Mouse (Mus musculus): Measurements from ENCODE around the gene Zc3h7a. TPM values are rescaled to one million over a fixed set of nuclear protein-coding genes. Genes with fewer than 3 reads are reported as not detected.

The Zc3h7a gene
- polyA plus RNA-seq, 1 experiment from 2014 or later, result 37.4 TPM

DNA sequence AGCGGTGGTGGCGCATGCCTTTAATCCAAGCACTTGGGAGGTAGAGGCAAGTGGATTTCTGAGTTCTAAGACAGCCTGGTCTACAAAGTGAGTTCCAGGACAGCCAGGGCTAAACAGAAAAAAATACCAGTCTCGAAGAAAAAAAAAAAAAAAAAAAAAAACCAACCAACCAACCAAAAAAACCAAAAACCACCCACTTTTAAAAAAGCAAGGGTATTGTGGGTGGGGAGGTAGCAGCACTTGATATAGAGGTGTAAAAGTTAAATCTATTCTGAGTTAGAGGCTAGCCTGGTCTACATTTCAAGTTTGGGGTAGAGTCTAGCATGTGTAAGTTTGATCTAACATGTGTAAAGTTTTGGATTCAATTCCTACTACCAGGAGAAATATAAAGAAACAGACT is 24.1 kb upstream of the Zc3h7a start:
- H3K4me1 ChIP-seq (replicated peaks; ENCODE audit: control insufficient read depth, insufficient read depth), result no peaks in the 10 kb centered on the region
- ATAC-seq (ENCODE audit: low FRiP score, low TSS enrichment) (no peak), DNase-seq (ENCODE audit: low spot score) (no peak)
- WGBS, result 88% methylated on average over 3 of the region's 3 CpGs
- no peaks in the 10 kb centered on the region for H3K9me3 ChIP-seq (ENCODE audit: control insufficient read depth, low read length)
- no peak for TF ChIP-seq CTCF (IDR thresholded peaks at IDR 0.05; ENCODE audit: low read depth)
- TF ChIP-seq EP300 (optimal IDR thresholded peaks at IDR 0.05), result no peak
- no peak overlapping the region for H3K9ac ChIP-seq (ENCODE audit: low read length)
- no peak overlapping the region for H3K27ac ChIP-seq (replicated peaks)
- no peak overlapping the region for H3K4me3 ChIP-seq (ENCODE audit: low read depth, low read length)
- peaks cover 15% of the 10 kb centered on the region for H3K36me3 ChIP-seq (ENCODE audit: control insufficient read depth, insufficient read depth, low read length)
- no peak overlapping the region for H3K4me2 ChIP-seq (replicated peaks; ENCODE audit: low read depth)
- no peaks in the 10 kb centered on the region for H3K27me3 ChIP-seq (ENCODE audit: control insufficient read depth, insufficient read depth, low read length)

DNA sequence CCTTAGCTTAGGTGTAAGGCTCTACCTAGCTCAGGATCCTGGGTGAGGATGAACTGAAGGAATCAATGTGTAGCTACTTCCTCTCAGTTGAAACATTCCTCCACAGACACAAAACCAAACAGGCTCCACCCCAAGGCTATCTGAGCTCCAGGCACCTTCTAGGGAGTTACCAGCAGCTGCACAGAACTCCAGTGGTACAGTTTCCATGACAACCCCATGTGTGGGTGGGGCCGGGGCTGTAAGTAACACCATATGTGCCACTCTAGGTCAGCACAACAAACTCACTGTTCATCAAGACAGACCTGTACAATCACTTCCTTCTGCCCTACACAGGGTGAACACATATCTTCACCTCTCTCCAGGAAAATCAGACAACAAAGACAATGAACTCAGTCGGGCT is 22.3 kb upstream of the Zc3h7a start:
- H3K36me3 ChIP-seq (ENCODE audit: control insufficient read depth, insufficient read depth, low read length), result peaks cover 24% of the 10 kb centered on the region
- WGBS, result 57% methylated on average over 2 of the region's 2 CpGs
- no peak overlapping the region for H3K9ac ChIP-seq (ENCODE audit: low read length)
- H3K27me3 ChIP-seq (ENCODE audit: control insufficient read depth, insufficient read depth, low read length), result no peaks in the 10 kb centered on the region
- H3K27ac ChIP-seq (replicated peaks), result no peak overlapping the region
- TF ChIP-seq CTCF (IDR thresholded peaks at IDR 0.05; ENCODE audit: low read depth) (no peak), EP300 (optimal IDR thresholded peaks at IDR 0.05) (no peak)
- H3K9me3 ChIP-seq (ENCODE audit: control insufficient read depth, low read length), result no peaks in the 10 kb centered on the region
- no peak for ATAC-seq (ENCODE audit: low FRiP score, low TSS enrichment)
- no peaks in the 10 kb centered on the region for H3K4me1 ChIP-seq (replicated peaks; ENCODE audit: control insufficient read depth, insufficient read depth)
- H3K4me3 ChIP-seq (ENCODE audit: low read depth, low read length), result no peak overlapping the region
- H3K4me2 ChIP-seq (replicated peaks; ENCODE audit: low read depth), result no peak overlapping the region
- DNase-seq (ENCODE audit: low spot score), result no peak

DNA sequence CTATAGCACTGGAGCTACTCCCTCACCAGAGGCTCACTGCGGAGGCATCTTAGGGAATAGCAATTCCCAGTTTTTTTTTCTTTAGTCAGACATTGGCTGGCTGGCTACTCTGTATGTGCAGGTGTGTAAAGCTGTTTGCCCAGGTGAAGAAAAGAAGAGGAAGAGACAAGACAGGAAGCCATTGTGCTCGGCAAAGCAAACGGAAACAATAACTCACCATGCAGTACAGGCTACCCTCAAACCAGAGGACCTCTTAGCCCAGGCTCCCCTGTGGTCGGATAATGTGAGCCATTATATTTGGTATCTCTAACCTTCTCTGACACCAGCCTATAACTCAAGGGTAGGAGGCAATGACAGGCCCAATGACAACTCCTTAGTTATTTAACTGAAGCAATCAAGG is 20.9 kb upstream of the Zc3h7a start:
- peaks cover 34% of the 10 kb centered on the region for H3K36me3 ChIP-seq (ENCODE audit: control insufficient read depth, insufficient read depth, low read length)
- no peak for ATAC-seq (ENCODE audit: low FRiP score, low TSS enrichment)

GRCm38 (mm10) chr16:11193231-11193630 is 17.0 kb upstream of the Zc3h7a start:
- DNase-seq (ENCODE audit: low spot score) (no peak), ATAC-seq (ENCODE audit: low FRiP score, low TSS enrichment) (no peak)
- TF ChIP-seq EP300 (optimal IDR thresholded peaks at IDR 0.05) (no peak), CTCF (IDR thresholded peaks at IDR 0.05; ENCODE audit: low read depth) (no peak)
- Histone ChIP-seq H3K4me2 (replicated peaks; ENCODE audit: low read depth) (no peak overlapping the region), H3K27ac (replicated peaks) (no peak overlapping the region), H3K27me3 (ENCODE audit: control insufficient read depth, insufficient read depth, low read length) (no peaks in the 10 kb centered on the region), H3K36me3 (ENCODE audit: control insufficient read depth, insufficient read depth, low read length) (peaks cover 30% of the 10 kb centered on the region), H3K4me3 (ENCODE audit: low read depth, low read length) (no peak overlapping the region), H3K4me1 (replicated peaks; ENCODE audit: control insufficient read depth, insufficient read depth) (no peaks in the 10 kb centered on the region), H3K9ac (ENCODE audit: low read length) (no peak overlapping the region), H3K9me3 (ENCODE audit: control insufficient read depth, low read length) (no peaks in the 10 kb centered on the region)
- 86% methylated on average over 2 of the region's 2 CpGs for WGBS

More for the DNA sequence above, 20.9 kb upstream of the Zc3h7a start:
- Histone ChIP-seq H3K9ac (ENCODE audit: low read length) (no peak overlapping the region), H3K4me1 (replicated peaks; ENCODE audit: control insufficient read depth, insufficient read depth) (no peaks in the 10 kb centered on the region), H3K9me3 (ENCODE audit: control insufficient read depth, low read length) (no peaks in the 10 kb centered on the region), H3K4me2 (replicated peaks; ENCODE audit: low read depth) (no peak overlapping the region), H3K27ac (replicated peaks) (no peak overlapping the region), H3K27me3 (ENCODE audit: control insufficient read depth, insufficient read depth, low read length) (no peaks in the 10 kb centered on the region), H3K4me3 (ENCODE audit: low read depth, low read length) (no peak overlapping the region)
- no peak for DNase-seq (ENCODE audit: low spot score)
- 86% methylated on average over 4 of the region's 4 CpGs for WGBS
- TF ChIP-seq CTCF (IDR thresholded peaks at IDR 0.05; ENCODE audit: low read depth) (no peak), EP300 (optimal IDR thresholded peaks at IDR 0.05) (no peak)

DNA sequence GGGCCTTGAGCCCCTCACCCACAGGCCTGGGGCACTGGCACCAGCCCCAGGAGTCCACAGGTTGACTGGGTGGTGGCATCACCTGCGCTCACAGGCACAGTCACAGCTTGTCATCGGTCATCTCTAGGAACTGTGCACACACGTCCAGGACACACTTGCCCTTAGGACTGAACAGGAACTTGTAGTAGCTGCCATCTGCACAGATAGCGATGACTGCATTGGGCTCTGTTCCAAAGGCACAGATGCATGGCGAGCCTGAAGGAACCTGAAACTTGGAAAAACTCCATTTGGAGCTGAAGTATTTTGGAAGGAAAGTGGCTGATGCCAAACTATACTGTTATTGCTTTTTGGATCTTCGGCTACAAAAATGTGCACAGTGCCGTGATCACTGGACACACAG is 14.0 kb upstream of the Zc3h7a start:
- no peaks in the 10 kb centered on the region for H3K27me3 ChIP-seq (ENCODE audit: control insufficient read depth, insufficient read depth, low read length)
- TF ChIP-seq CTCF (IDR thresholded peaks at IDR 0.05; ENCODE audit: low read depth) (no peak), EP300 (optimal IDR thresholded peaks at IDR 0.05) (no peak)
- H3K4me2 ChIP-seq (replicated peaks; ENCODE audit: low read depth), result no peak overlapping the region
- DNase-seq (ENCODE audit: low spot score), result no peak
- H3K4me1 ChIP-seq (replicated peaks; ENCODE audit: control insufficient read depth, insufficient read depth), result no peaks in the 10 kb centered on the region
- ATAC-seq (ENCODE audit: low FRiP score, low TSS enrichment), result no peak
- peaks cover 19% of the 10 kb centered on the region for H3K36me3 ChIP-seq (ENCODE audit: control insufficient read depth, insufficient read depth, low read length)
- no peak overlapping the region for H3K4me3 ChIP-seq (ENCODE audit: low read depth, low read length)
- no peak overlapping the region for H3K9ac ChIP-seq (ENCODE audit: low read length)
- H3K27ac ChIP-seq (replicated peaks), result no peak overlapping the region
- WGBS, result 78% methylated on average over 7 of the region's 7 CpGs
- no peaks in the 10 kb centered on the region for H3K9me3 ChIP-seq (ENCODE audit: control insufficient read depth, low read length)

- WGBS, result 63% methylated on average over 2 of the region's 2 CpGs
- no peak for TF ChIP-seq EP300 (optimal IDR thresholded peaks at IDR 0.05)
- TF ChIP-seq CTCF (IDR thresholded peaks at IDR 0.05; ENCODE audit: low read depth), result no peak
- no peaks in the 10 kb centered on the region for H3K9me3 ChIP-seq (ENCODE audit: control insufficient read depth, low read length)
- no peaks in the 10 kb centered on the region for H3K36me3 ChIP-seq (ENCODE audit: control insufficient read depth, insufficient read depth, low read length)
- H3K4me1 ChIP-seq (replicated peaks; ENCODE audit: control insufficient read depth, insufficient read depth), result no peaks in the 10 kb centered on the region
- H3K27me3 ChIP-seq (ENCODE audit: control insufficient read depth, insufficient read depth, low read length), result no peaks in the 10 kb centered on the region
- H3K4me3 ChIP-seq (ENCODE audit: low read depth, low read length), result no peak overlapping the region
- H3K9ac ChIP-seq (ENCODE audit: low read length), result no peak overlapping the region
- no peak for DNase-seq (ENCODE audit: low spot score)
- no peak overlapping the region for H3K27ac ChIP-seq (replicated peaks)
- no peak for ATAC-seq (ENCODE audit: low FRiP score, low TSS enrichment)
- H3K4me2 ChIP-seq (replicated peaks; ENCODE audit: low read depth), result no peak overlapping the region
These were observed 1.2 kb upstream of the Zc3h7a start for GRCm38 (mm10) chr16:11177404-11177803.

Measured in stomach, postnatal 0 days (tissue).